Mouse (Mus musculus) midbrain, postnatal 0 days (tissue): ENCODE measurements around the gene Sorbs1. TPM values are rescaled to one million over a fixed set of nuclear protein-coding genes. Genes with fewer than 3 reads are reported as not detected.

ENCODE experiments used
- ATAC-seq: fragments of 200-750 bp; cut with Nextera tagmentation; 2 replicates; pipeline ENCODE4 v1.8.0; 2017; ENCODE audit warnings: moderate number of reproducible peaks, mild to moderate bottlenecking, moderate TSS enrichment, moderate library complexity; ENCODE audit not compliant: low FRiP score
- DNase-seq: peaks from one replicate; pipeline ENCODE4 v3.0.0-alpha.2; 2015; ENCODE audit warnings: low spot score
- H3K27ac ChIP-seq: fragments of 300-500 bp; sonication (generic); 2 replicates; pipeline ENCODE4 v1.5.1; 2014; ENCODE audit warnings: low read depth, mild to moderate bottlenecking, low read length, mixed read lengths
- H3K27me3 ChIP-seq: fragments of 300-500 bp; sonication (generic); 2 replicates; pipeline ENCODE4 v1.6.1; 2014; ENCODE audit warnings: low read length, control low read depth, mixed read lengths; ENCODE audit not compliant: insufficient read depth
- H3K36me3 ChIP-seq: fragments of 300-500 bp; sonication (generic); 2 replicates; pipeline ENCODE4 v1.6.1; 2014; ENCODE audit warnings: low read length, control low read depth, mixed read lengths; ENCODE audit not compliant: insufficient read depth
- H3K4me1 ChIP-seq: fragments of 300-500 bp; sonication (generic); 2 replicates; pipeline ENCODE4 v1.6.1; 2014; ENCODE audit warnings: mild to moderate bottlenecking, control low read depth, antibody characterized with exemption, low read length, mixed read lengths; ENCODE audit not compliant: insufficient read depth
- H3K4me2 ChIP-seq: fragments of 300-500 bp; sonication (generic); 2 replicates; pipeline ENCODE4 v1.6.1; 2014; ENCODE audit warnings: low read depth, mild to moderate bottlenecking, low read length, mixed read lengths; ENCODE audit not compliant: poor library complexity, severe bottlenecking
- H3K4me3 ChIP-seq: fragments of 300-500 bp; sonication (generic); 2 replicates; pipeline ENCODE4 v1.5.1; 2014; ENCODE audit warnings: low read depth, mild to moderate bottlenecking, low read length, moderate library complexity
- H3K9ac ChIP-seq: fragments of 300-500 bp; sonication (generic); replicated peaks from 2 replicates; pipeline ENCODE4 v1.6.1; 2014; ENCODE audit warnings: mild to moderate bottlenecking, low read length, moderate library complexity, mixed read lengths; ENCODE audit not compliant: poor library complexity, severe bottlenecking
- H3K9me3 ChIP-seq: fragments of 300-500 bp; sonication (generic); 2 replicates; pipeline ENCODE4 v1.6.1; 2016; ENCODE audit warnings: low read length, control low read depth
- CTCF ChIP-seq: IDR thresholded peaks from 2 replicates; pipeline ENCODE4 v1.5.1; 2016; ENCODE audit warnings: antibody characterized with exemption, mild to moderate bottlenecking
- WGBS: fragments of 180-500 bp; shearing (Covaris S2); extraction: QIAGEN DNeasy Blood & Tissue Kit; methylation state at CpG from one replicate; pipeline ENCODE4 v1.1.7; 2014; 5-methylcytosine and 5-hydroxymethylcytosine counted together
- polyA plus RNA-seq: library from polyadenylated mRNA; unstranded; fragments of >200 nt; fragmentation: Nextera tagmentation; extraction: Ambion mirVana; gene quantifications from 2 replicates; pipeline ENCODE4 v1.2.1, GENCODE M21; 2015
- total RNA-seq: library from RNA; depleted of rRNA; stranded (reverse); fragments of >200 nt; gene quantifications from 2 replicates; pipeline ENCODE4 v1.2.3, GENCODE M21; 2014

The Sorbs1 gene
- total and polyA plus RNA-seq, 2 experiments from 2014 or later: 53.1 to 60.4 TPM

DNA sequence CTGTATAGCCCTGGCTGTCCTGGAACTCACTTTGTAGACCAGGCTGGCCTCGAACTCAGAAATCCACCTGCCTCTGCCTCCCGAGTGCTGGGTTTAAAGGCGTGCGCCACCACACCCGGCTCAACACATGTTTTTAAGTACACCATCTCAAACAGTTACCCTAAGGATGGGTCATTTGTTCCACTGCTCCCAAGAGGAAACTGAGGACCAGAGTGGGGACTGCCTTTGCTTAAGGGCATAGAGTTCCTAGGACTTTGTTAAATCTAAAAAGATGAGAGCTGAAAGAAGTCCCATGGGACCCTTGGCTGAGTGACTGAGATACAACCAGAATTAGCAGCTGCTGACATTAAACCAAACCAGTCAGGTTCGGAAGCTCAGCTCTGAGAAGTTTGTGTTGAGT is 181.3 kb downstream of the Sorbs1 start:
- H3K9ac ChIP-seq: no peak overlapping the region
- H3K27me3 ChIP-seq: no peaks in the 10 kb centered on the region
- H3K27ac ChIP-seq: no peak overlapping the region
- WGBS: 92% methylated on average over 6 of the region's 6 CpGs
- no peaks in the 10 kb centered on the region for H3K4me1 ChIP-seq
- no peak overlapping the region for H3K4me3 ChIP-seq
- no peak overlapping the region for H3K4me2 ChIP-seq
- no peak for ATAC-seq
- DNase-seq: no peak
- TF ChIP-seq CTCF: no peak
- no peaks in the 10 kb centered on the region; the same call in 1 of the 2 replicates for H3K36me3 ChIP-seq
- H3K9me3 ChIP-seq: no peaks in the 10 kb centered on the region

DNA sequence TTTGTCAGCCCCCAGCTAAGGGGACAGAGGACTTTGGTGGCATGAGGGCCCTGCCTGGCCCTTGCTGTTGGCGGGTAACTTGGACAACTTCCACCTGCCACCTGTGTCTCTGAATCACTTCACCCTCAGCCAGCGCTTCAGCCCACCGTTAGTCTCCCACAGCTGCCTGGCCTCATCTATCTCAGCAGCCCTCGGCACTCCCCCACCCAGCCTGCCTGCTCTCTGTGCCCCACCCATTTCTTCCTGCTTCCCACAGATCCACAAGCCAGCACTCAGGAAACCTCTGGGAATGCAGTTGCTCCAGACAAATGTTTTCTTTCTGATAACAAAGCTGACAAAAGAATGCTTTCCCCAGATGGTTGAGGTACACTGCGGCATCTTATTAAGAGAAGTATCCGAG is 181.7 kb downstream of the Sorbs1 start:
- no peak overlapping the region for H3K9ac ChIP-seq
- no peak overlapping the region for H3K4me3 ChIP-seq
- ATAC-seq (no peak), DNase-seq (no peak)
- H3K27me3 ChIP-seq: no peaks in the 10 kb centered on the region
- H3K9me3 ChIP-seq: no peaks in the 10 kb centered on the region
- no peak for TF ChIP-seq CTCF
- no peak overlapping the region for H3K4me2 ChIP-seq
- H3K36me3 ChIP-seq: peaks cover 3% of the 10 kb centered on the region; the same call in 1 of the 2 replicates
- WGBS: 55% methylated on average over 6 of the region's 6 CpGs
- no peaks in the 10 kb centered on the region for H3K4me1 ChIP-seq
- no peak overlapping the region for H3K27ac ChIP-seq

DNA sequence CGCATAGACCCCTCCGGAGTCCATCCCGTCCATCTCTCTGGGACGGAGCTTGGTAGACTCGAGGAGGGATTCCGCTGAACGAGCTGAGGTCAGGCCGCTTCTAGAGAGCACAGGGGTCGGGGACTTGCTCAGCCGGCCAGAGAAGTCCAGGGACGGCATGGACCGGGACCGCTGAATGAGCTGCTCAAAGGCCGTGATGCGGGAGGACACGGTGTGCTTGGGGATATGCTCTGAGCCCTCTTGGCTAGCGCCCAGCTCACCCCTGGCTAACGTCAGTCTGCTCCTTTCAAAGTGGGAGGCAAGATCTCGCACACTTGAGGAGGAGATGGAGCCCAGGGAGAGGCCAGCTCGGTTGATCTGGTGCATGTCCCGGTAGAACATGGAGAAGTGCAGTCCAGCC is 187.5 kb downstream of the Sorbs1 start:
- WGBS: 95% methylated on average over 21 of the region's 21 CpGs
- no peak overlapping the region for H3K4me3 ChIP-seq
- H3K27me3 ChIP-seq: no peaks in the 10 kb centered on the region
- DNase-seq (no peak), ATAC-seq (no peak)
- H3K4me2 ChIP-seq: no peak overlapping the region
- H3K27ac ChIP-seq: no peak overlapping the region
- H3K9ac ChIP-seq: no peak overlapping the region
- TF ChIP-seq CTCF: no peak
- no peaks in the 10 kb centered on the region for H3K4me1 ChIP-seq
- peaks cover 40% of the 10 kb centered on the region for H3K36me3 ChIP-seq
- no peaks in the 10 kb centered on the region for H3K9me3 ChIP-seq

DNA sequence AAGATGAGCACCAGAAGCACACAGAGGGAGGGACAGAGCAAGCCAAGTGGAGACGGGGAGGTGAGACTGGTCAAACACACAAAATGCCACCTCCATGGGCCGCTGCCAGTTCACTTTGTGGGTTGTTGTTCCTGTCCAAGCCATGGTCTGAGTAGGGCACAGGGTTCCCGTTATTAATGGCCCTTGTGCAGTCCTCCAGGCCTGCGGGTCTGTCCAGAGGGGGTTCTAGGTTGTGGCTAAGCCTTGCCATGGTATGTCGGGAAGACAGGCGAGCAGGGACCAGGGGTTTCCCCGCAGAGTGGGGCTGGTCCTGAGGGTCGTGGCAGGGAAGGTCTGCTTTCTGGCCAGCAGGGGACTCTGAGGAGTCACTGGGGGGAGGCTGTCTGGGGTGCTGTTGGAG is 188.2 kb downstream of the Sorbs1 start:
- H3K27ac ChIP-seq: no peak overlapping the region
- no peak overlapping the region for H3K9ac ChIP-seq
- ATAC-seq: 0 out of 2 replicates have a peak, but pooled peaks have one; percentile 38
- H3K4me1 ChIP-seq: no peaks in the 10 kb centered on the region
- H3K9me3 ChIP-seq: no peaks in the 10 kb centered on the region
- H3K36me3 ChIP-seq: peaks cover 44% of the 10 kb centered on the region
- H3K4me2 ChIP-seq: no peak overlapping the region
- DNase-seq: no peak
- no peak for TF ChIP-seq CTCF
- H3K4me3 ChIP-seq: no peak overlapping the region
- no peaks in the 10 kb centered on the region for H3K27me3 ChIP-seq
- WGBS: 82% methylated on average over 8 of the region's 8 CpGs

DNA sequence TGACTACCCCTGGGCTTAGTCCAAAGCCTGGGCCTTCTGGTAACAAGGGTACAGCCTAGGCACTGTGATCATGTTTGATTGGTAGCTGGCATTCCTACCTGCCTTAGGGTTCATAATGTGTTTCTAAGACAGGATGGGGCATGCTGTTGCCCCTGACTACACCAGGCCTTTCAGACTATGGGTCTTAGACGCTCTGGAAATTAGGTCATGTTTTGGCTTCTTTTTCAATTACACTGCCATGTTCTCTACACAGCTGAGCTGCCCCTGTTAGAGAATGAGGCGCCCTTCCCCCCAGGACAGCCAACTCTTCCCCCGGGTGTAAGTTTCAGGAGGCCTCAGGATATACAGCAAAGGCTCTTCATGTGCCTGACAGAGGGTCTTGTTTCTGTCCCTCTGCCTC is 191.4 kb downstream of the Sorbs1 start:
- Histone ChIP-seq H3K4me3 (no peak overlapping the region), H3K36me3 (peaks cover 47% of the 10 kb centered on the region), H3K9me3 (no peaks in the 10 kb centered on the region), H3K27me3 (no peaks in the 10 kb centered on the region), H3K4me1 (no peaks in the 10 kb centered on the region), H3K27ac (no peak overlapping the region), H3K9ac (no peak overlapping the region), H3K4me2 (no peak overlapping the region)
- WGBS: 85% methylated on average over 3 of the region's 3 CpGs
- peak; percentile 59; the same call in 1 of the 2 replicates for ATAC-seq
- no peak for DNase-seq
- no peak for TF ChIP-seq CTCF

DNA sequence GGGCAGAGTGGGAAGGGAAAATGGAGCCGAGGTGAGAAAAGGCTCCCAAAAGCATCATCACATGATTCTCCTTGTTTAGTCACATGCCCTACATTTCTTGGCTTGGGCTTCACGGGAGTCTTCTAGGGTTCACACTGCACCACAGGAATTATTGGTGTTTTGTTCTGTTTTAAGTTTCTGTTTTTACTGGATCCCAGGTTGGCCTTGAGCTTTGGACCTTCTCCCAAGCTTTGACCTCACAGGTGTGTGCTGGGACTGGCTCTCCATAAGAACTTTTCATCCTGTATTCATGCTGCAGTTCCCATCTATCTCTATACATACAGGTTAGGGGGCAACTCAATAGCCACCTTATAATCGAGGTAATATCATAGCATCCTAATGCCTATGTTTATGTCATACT is 194.4 kb downstream of the Sorbs1 start:
- Histone ChIP-seq H3K9me3 (no peaks in the 10 kb centered on the region), H3K4me3 (no peak overlapping the region), H3K4me1 (no peaks in the 10 kb centered on the region), H3K9ac (no peak overlapping the region), H3K27ac (no peak overlapping the region), H3K36me3 (peaks cover 34% of the 10 kb centered on the region), H3K27me3 (no peaks in the 10 kb centered on the region), H3K4me2 (no peak overlapping the region)
- ATAC-seq: no peak
- no peak for DNase-seq
- TF ChIP-seq CTCF: no peak
- 78% methylated on average over 3 of the region's 3 CpGs for WGBS
